Mouse (Mus musculus) thymus, postnatal 14 days (tissue): Measurements from ENCODE around the gene Atp6v1a.

Experiments
- DNase-seq: peaks from one replicate; pipeline ENCODE4 v3.0.0; 2021

Atp6v1a gene

GRCm38 (mm10) chr16:44138377-44138978, 1.0 kb downstream of the Atp6v1a start:
- DNase-seq, result peak; percentile 40

- DNase-seq, result no peak
Observed at GRCm38 (mm10) chr16:44136511-44137021, 2.9 kb downstream of the Atp6v1a start.

DNA sequence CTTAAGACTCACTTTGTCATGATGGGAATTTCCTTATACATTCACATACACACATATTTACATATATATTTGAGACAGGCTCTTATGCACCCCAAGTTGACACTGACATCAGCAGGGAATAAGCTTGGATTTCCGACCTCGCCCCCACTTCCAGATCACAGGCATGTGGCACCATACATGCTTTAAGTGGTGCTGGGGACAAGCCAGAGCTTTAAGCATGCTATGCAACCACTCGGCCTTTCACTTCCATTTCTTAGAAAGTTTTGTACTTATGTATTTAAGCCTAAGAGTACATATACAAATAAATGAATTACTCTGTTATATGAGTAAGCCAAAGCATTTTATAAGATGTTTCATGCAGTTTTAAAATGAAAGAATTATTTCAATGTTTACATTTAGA, 6.3 kb downstream of the Atp6v1a start:
- no peak for DNase-seq

- no peak for DNase-seq
Observed at GRCm38 (mm10) chr16:44132300-44132699, 7.2 kb downstream of the Atp6v1a start.

GRCm38 (mm10) chr16:44126437-44126836, 13.1 kb downstream of the Atp6v1a start:
- no peak for DNase-seq

DNA sequence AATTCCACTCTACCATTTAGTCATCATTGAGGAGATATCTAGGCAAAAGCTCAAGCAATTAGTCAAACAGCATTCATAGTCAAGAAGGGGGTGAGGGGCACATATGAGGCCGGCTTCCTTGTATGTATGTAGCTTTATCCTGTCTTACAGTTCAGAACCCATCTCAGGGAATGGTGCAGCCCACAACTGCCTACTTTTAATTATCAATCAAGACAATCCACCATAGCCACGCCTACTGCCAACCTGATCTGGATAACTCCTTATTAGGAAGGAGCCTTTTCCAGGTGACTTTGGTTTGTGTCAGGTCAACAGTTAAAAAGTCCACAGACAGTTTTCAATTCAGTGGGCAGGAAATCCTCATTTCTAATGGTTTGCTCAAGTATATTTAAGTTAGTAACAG, 14.1 kb downstream of the Atp6v1a start:
- DNase-seq, result no peak

DNA sequence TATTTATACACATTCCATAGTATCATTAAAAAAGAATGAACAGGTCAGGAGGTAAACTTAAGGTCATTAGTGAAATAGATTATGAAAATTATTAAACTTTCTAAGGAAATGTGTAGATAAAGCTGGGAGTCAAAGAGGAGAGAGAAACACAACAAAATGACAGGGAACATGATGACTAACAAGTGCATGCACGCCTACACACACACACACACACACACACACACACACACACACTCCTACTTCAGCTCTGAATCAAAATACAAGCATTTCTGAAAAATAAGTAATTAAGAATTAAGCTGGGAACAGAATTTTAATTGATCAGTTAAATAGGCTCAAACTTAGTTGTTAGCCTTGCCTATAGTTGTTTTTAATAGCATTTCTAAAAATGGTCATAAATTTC, 14.8 kb downstream of the Atp6v1a start:
- no peak for DNase-seq

DNA sequence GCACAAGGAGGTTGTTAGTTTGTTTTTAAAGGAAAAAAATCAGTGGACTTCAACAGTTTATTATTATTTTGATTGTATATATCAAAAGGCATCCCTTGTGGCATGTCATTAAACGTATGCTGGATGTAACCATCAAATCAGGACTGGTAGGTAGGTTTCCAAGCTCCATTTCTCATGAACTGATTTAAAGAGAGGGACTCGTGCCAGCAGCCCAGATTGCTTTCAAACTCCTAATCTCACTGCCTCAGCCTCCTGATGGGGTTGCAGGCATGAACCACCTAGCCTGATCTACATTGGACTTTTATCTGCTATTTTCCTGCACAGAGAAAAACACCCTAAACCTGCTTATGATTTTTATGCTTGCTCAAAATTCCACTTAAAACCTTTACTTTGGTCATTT, 15.7 kb downstream of the Atp6v1a start:
- DNase-seq, result no peak

DNA sequence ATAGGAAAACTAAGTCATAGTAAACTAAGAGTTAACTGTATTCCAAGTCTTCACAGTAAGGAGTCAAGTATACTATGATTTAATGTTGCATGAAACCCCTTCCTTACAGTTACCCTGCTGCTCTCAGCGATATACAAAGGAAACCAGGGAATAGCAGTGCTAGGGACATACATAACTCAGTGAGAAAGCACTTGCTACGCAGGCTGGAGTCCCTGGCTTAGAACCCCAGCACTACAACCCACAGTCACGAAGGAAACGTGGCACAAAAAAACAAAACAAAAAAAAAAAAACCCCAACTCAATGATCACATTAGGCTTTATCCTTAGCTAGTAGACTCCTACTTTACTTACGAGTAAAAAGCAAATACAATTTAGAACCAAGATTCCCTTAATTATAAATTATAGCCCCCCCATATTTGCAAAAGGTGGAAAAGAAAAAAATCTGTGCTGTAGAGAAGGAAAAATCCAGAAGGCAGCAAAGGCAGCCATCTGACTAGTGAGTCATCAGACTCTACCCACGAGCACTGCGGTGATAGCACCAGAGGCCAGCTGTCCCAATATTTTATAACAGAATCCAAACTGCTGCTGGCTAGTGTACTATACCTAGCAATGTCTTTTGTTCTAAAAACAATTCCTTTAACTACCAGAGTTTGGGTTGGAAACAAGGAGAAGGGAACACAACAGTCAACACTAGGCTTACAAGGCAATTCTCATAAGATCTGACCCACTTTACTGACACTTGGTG, 16.4 kb downstream of the Atp6v1a start:
- no peak for DNase-seq

DNA sequence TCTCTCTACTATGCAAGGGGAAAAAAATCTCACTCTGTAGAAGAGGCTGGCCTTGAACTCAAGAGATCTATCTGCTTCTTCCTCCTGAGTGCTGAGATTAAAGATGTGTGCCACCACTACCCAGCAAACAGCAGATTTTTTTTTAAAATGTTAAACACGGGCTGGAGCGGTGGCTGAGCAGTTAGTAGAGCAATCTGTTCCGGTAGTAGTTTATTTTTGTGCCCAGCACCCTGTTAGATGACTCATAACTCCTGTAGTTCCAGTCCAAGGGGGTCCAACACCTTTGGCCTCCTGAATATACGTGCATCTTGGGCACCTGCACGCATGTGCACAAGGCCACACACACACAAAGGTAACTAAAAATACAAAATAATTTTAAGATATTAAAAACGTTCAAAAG, 16.9 kb downstream of the Atp6v1a start:
- DNase-seq, result no peak

GRCm38 (mm10) chr16:44122122-44122521, 17.4 kb downstream of the Atp6v1a start:
- DNase-seq, result no peak

- no peak for DNase-seq
Observed at GRCm38 (mm10) chr16:44119753-44120501, 19.6 kb downstream of the Atp6v1a start.

- DNase-seq, result no peak
Observed at GRCm38 (mm10) chr16:44109002-44109401, 30.5 kb downstream of the Atp6v1a start.

- DNase-seq, result no peak
Observed at GRCm38 (mm10) chr16:44105211-44105610, 34.3 kb downstream of the Atp6v1a start.

- DNase-seq, result peak; percentile 8
Observed at GRCm38 (mm10) chr16:44103806-44104766, 35.4 kb downstream of the Atp6v1a start.

GRCm38 (mm10) chr16:44102925-44103324, 36.6 kb downstream of the Atp6v1a start:
- DNase-seq, result no peak

DNA sequence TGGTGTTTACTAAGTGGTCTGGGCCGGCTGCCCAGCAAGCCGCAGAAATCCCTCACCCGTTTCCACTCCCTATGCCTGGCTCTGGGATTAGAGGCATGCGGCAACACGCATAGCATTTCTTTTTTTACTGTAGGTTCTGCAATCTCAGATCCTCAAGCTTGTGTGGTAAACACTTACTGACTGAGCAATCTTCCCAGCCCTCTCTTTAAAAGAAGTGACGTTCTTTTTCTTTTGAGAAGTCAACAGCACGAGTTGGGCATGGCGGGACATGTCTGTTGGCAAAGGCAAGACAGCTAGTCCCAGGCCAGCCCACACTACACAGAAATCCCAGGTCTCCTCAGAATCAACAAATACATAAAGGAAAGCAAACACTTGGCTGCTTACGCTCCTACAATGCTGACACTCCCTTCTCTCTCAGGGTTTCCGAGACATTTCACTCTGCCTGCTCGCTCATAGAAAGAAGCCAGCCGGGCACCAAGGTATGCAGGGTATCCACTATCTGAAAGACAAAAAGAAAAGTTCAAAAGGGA, 38.3 kb downstream of the Atp6v1a start:
- DNase-seq, result no peak

DNA sequence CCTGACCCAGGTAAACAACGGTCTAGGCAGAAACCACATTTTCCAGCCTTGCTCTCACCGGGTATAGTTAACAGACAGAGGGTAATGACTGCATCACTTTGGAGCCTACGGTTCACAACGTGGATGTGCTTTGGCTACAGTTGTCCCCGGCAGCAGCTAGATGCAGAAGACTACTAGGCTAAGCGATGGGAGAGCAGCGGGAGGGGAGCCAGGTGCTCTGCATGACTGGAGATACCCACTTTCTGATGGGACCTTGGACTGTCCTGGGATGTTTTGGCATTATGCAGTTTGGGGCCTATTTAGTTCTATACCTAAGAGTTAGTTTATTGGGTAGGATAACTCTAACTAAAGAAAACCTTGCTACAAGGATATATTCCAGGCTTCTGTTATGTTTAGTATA, 40.1 kb downstream of the Atp6v1a start:
- DNase-seq, result no peak

DNA sequence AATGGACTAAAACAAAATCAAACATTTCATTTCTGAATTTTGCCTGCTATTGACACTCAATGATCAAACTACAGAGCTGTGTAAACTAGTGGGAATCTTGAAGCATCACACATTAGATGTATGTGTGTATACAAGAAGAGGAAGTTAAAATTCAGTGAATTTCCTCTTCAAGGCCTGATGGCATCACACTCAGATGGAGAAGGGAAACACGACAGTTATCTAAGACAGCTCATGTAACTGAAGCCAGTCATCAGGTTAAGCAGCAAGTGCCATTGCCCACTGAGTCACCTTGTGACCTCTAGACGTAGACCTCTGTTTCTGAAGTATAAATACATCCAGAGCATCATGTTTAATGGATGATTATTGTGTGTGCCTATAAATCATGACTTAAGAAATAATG, 51.9 kb downstream of the Atp6v1a start:
- DNase-seq, result no peak

GRCm38 (mm10) chr16:44063025-44063894, 76.2 kb downstream of the Atp6v1a start, which contains the start of gene Gramd1c:
TSS of gene Gramd1c (minus strand) at chr16:44063345.
- peak; percentile 49 for DNase-seq

GRCm38 (mm10) chr16:44061341-44061740, 78.2 kb downstream of the Atp6v1a start:
- DNase-seq, result no peak
